Mouse (Mus musculus) C2C12 (cell line): Measurements from ENCODE around the gene Gm6993.

Experiments
- CEBPB ChIP-seq: IDR thresholded peaks from one replicate; pipeline ENCODE4 v1.6.1; 2011; ENCODE audit warnings: low read depth, mild to moderate bottlenecking, control low read depth, moderate library complexity
- CTCF ChIP-seq: IDR thresholded peaks from one replicate; pipeline ENCODE4 v1.5.1; 2011; ENCODE audit not compliant: control insufficient read depth, insufficient read depth, insufficient read length
- MAX ChIP-seq: IDR thresholded peaks from one replicate; pipeline ENCODE4 v1.6.1; 2011; ENCODE audit warnings: mild to moderate bottlenecking, control low read depth

DNA sequence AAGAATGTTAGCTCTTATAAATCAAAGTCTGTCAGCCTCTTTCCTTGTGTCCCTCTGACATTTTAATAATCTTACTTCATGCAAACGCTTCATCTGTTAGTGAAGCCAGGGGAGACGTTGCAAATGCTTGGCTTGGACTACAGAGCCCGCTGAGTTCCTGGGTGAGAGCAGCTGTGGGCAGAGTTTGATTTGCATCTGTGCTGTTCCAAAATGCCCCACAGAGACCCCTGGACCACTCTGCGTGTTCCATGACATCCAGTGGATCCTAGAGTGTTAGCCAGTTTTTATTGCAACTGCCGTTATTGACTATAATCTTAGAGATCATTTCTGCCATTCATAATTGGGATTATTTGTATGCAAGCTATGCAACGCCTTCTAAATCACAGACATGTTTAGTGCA is 31.8 kb upstream of the Gm6993 start:
- TF ChIP-seq MAX (no peak), CTCF (no peak), CEBPB (no peak)
